Mouse (Mus musculus): ENCODE results near the gene Ubald1. TPM values are rescaled to one million over a fixed set of nuclear protein-coding genes. Genes with fewer than 3 reads are reported as not detected.

The Ubald1 gene
- polyA plus RNA-seq, 1 experiment from 2014 or later = 27.3 TPM

GRCm38 (mm10) chr16:4877195-4877594 lies 2.9 kb downstream of the Ubald1 start:
- whole genome bisulfite sequencing = 89% methylated on average over 4 of the region's 4 CpGs
- Histone ChIP-seq H3K36me3 (replicated peaks) (peaks cover 33% of the 10 kb centered on the region), H3K27me3 (ENCODE audit: poor library complexity, severe bottlenecking) (no peaks in the 10 kb centered on the region), H3K9me3 (no peaks in the 10 kb centered on the region), H3K27ac (no peak overlapping the region), H3K4me3 (peak overlapping the region; percentile 96), H3K4me1 (peaks cover 36% of the 10 kb centered on the region)
- no peak for DNase-seq (ENCODE audit: extremely low spot score, low spot score)

GRCm38 (mm10) chr16:4876033-4876680 lies 4.0 kb downstream of the Ubald1 start:
- WGBS = 89% methylated on average over 8 of the region's 8 CpGs
- H3K27ac ChIP-seq = no peak overlapping the region
- DNase-seq (ENCODE audit: extremely low spot score, low spot score) = no peak

GRCm38 (mm10) chr16:4875198-4876032 lies 4.7 kb downstream of the Ubald1 start:
- Histone ChIP-seq H3K4me3 (no peak overlapping the region), H3K9me3 (no peaks in the 10 kb centered on the region), H3K27me3 (ENCODE audit: poor library complexity, severe bottlenecking) (no peaks in the 10 kb centered on the region), H3K4me1 (peaks cover 21% of the 10 kb centered on the region), H3K27ac (no peak overlapping the region), H3K36me3 (replicated peaks) (peaks cover 33% of the 10 kb centered on the region)
- 91% methylated on average over 23 of the region's 23 CpGs for WGBS
- no peak for DNase-seq (ENCODE audit: extremely low spot score, low spot score)

More at GRCm38 (mm10) chr16:4876033-4876680, 4.0 kb downstream of the Ubald1 start:
- Histone ChIP-seq H3K36me3 (replicated peaks) (peaks cover 33% of the 10 kb centered on the region), H3K4me3 (no peak overlapping the region), H3K27me3 (ENCODE audit: poor library complexity, severe bottlenecking) (no peaks in the 10 kb centered on the region), H3K4me1 (peaks cover 27% of the 10 kb centered on the region), H3K9me3 (no peaks in the 10 kb centered on the region)

- Histone ChIP-seq H3K27ac (no peak overlapping the region), H3K27me3 (ENCODE audit: poor library complexity, severe bottlenecking) (no peaks in the 10 kb centered on the region), H3K36me3 (replicated peaks) (peaks cover 42% of the 10 kb centered on the region), H3K4me1 (no peaks in the 10 kb centered on the region), H3K4me3 (no peak overlapping the region), H3K9me3 (no peaks in the 10 kb centered on the region)
- 92% methylated on average over 2 of the region's 2 CpGs for WGBS
- no peak for DNase-seq (ENCODE audit: extremely low spot score, low spot score)
Observed at GRCm38 (mm10) chr16:4871926-4872325, 8.2 kb downstream of the Ubald1 start.

- Histone ChIP-seq H3K4me3 (no peak overlapping the region), H3K9me3 (no peaks in the 10 kb centered on the region), H3K4me1 (no peaks in the 10 kb centered on the region), H3K36me3 (replicated peaks) (peaks cover 32% of the 10 kb centered on the region), H3K27ac (no peak overlapping the region), H3K27me3 (ENCODE audit: poor library complexity, severe bottlenecking) (no peaks in the 10 kb centered on the region)
- WGBS = 93% methylated on average over 5 of the region's 5 CpGs
- DNase-seq (ENCODE audit: extremely low spot score, low spot score) = no peak
Observed at GRCm38 (mm10) chr16:4870490-4870889, 9.6 kb downstream of the Ubald1 start.

GRCm38 (mm10) chr16:4866101-4866695 lies 13.9 kb downstream of the Ubald1 start:
- H3K27ac ChIP-seq = no peak overlapping the region
- no peaks in the 10 kb centered on the region for H3K27me3 ChIP-seq (ENCODE audit: poor library complexity, severe bottlenecking)
- no peaks in the 10 kb centered on the region for H3K4me1 ChIP-seq
- no peak overlapping the region for H3K4me3 ChIP-seq
- WGBS = 72% methylated on average over 7 of the region's 7 CpGs
- peaks cover 13% of the 10 kb centered on the region for H3K36me3 ChIP-seq (replicated peaks)
- H3K9me3 ChIP-seq = no peaks in the 10 kb centered on the region
- DNase-seq (ENCODE audit: extremely low spot score, low spot score) = no peak

GRCm38 (mm10) chr16:4863742-4864141 lies 16.4 kb downstream of the Ubald1 start:
- Histone ChIP-seq H3K4me3 (no peak overlapping the region), H3K27ac (no peak overlapping the region), H3K9me3 (no peaks in the 10 kb centered on the region), H3K36me3 (replicated peaks) (no peaks in the 10 kb centered on the region), H3K27me3 (ENCODE audit: poor library complexity, severe bottlenecking) (no peaks in the 10 kb centered on the region), H3K4me1 (no peaks in the 10 kb centered on the region)
- no peak for DNase-seq (ENCODE audit: extremely low spot score, low spot score)
- 83% methylated on average over 8 of the region's 8 CpGs for WGBS

- H3K4me1 ChIP-seq = no peaks in the 10 kb centered on the region
- H3K9me3 ChIP-seq = no peaks in the 10 kb centered on the region
- WGBS = 59% methylated on average over 9 of the region's 9 CpGs
- no peak overlapping the region for H3K4me3 ChIP-seq
- H3K36me3 ChIP-seq (replicated peaks) = no peaks in the 10 kb centered on the region
- DNase-seq (ENCODE audit: extremely low spot score, low spot score) = peak; percentile 44
- H3K27me3 ChIP-seq (ENCODE audit: poor library complexity, severe bottlenecking) = no peaks in the 10 kb centered on the region
- no peak overlapping the region for H3K27ac ChIP-seq
Observed at GRCm38 (mm10) chr16:4862863-4863483, 17.1 kb downstream of the Ubald1 start.

GRCm38 (mm10) chr16:4861392-4861791 lies 18.7 kb downstream of the Ubald1 start:
- H3K4me3 ChIP-seq = no peak overlapping the region
- H3K36me3 ChIP-seq (replicated peaks) = no peaks in the 10 kb centered on the region
- WGBS = 32% methylated on average over 10 of the region's 10 CpGs
- no peaks in the 10 kb centered on the region for H3K9me3 ChIP-seq
- no peak overlapping the region for H3K27ac ChIP-seq
- DNase-seq (ENCODE audit: extremely low spot score, low spot score) = no peak
- no peaks in the 10 kb centered on the region for H3K27me3 ChIP-seq (ENCODE audit: poor library complexity, severe bottlenecking)
- no peaks in the 10 kb centered on the region for H3K4me1 ChIP-seq

- no peaks in the 10 kb centered on the region for H3K36me3 ChIP-seq (replicated peaks)
- no peaks in the 10 kb centered on the region for H3K27me3 ChIP-seq (ENCODE audit: poor library complexity, severe bottlenecking)
- H3K9me3 ChIP-seq = no peaks in the 10 kb centered on the region
- no peak for DNase-seq (ENCODE audit: extremely low spot score, low spot score)
- H3K4me3 ChIP-seq = no peak overlapping the region
- H3K27ac ChIP-seq = no peak overlapping the region
- WGBS = 79% methylated on average over 5 of the region's 5 CpGs
- no peaks in the 10 kb centered on the region for H3K4me1 ChIP-seq
Observed at GRCm38 (mm10) chr16:4855046-4855650, 25.0 kb downstream of the Ubald1 start.

- WGBS = 75% methylated on average over 5 of the region's 5 CpGs
- no peak for DNase-seq (ENCODE audit: extremely low spot score, low spot score)
- Histone ChIP-seq H3K36me3 (replicated peaks) (no peaks in the 10 kb centered on the region), H3K4me1 (no peaks in the 10 kb centered on the region), H3K27me3 (ENCODE audit: poor library complexity, severe bottlenecking) (no peaks in the 10 kb centered on the region), H3K27ac (no peak overlapping the region), H3K9me3 (no peaks in the 10 kb centered on the region), H3K4me3 (no peak overlapping the region)
Observed at GRCm38 (mm10) chr16:4850938-4851628, 29.0 kb downstream of the Ubald1 start.

GRCm38 (mm10) chr16:4850361-4850760 lies 29.8 kb downstream of the Ubald1 start:
- no peak for DNase-seq (ENCODE audit: extremely low spot score, low spot score)
- H3K4me3 ChIP-seq = no peak overlapping the region
- no peaks in the 10 kb centered on the region for H3K27me3 ChIP-seq (ENCODE audit: poor library complexity, severe bottlenecking)
- H3K27ac ChIP-seq = no peak overlapping the region
- no peaks in the 10 kb centered on the region for H3K4me1 ChIP-seq
- H3K9me3 ChIP-seq = no peaks in the 10 kb centered on the region
- no peaks in the 10 kb centered on the region for H3K36me3 ChIP-seq (replicated peaks)
- WGBS = 86% methylated on average over 7 of the region's 7 CpGs
